Mouse (Mus musculus): ENCODE measurements around the gene Asl. TPM values are rescaled to one million over a fixed set of nuclear protein-coding genes. Genes with fewer than 3 reads are reported as not detected.

Asl gene
- polyA plus RNA-seq, 1 experiment, result 16.5 TPM

DNA sequence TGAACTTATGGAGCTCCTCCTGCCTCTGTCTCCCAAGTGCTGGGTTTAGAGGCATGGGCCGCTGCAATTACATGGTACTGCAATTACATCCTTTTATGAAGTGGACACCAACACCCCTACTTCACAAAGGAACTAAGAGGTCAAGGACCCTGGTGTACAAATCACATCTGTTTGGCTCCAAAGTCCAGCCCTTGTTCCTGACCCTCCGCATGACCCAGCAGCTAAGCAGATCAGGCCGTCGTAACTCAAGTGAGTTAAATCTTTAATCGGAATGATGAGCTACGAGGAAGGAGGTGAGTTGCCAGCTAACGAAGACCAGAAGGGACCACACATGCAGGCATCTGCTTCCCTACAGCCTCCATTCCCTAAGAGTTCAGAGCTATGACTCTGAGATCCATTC is 6.7 kb downstream of the Asl start:
- H3K36me3 ChIP-seq (ENCODE audit: control insufficient read depth, insufficient read depth, low read length), result no peaks in the 10 kb centered on the region; the same call in 1 of the 2 replicates
- TF ChIP-seq POLR2A (IDR thresholded peaks at IDR 0.05; ENCODE audit: control insufficient read depth, low read depth, low read length) (no peak), CTCF (IDR thresholded peaks at IDR 0.05; ENCODE audit: control insufficient read depth, insufficient read depth, insufficient replicate concordance, low read depth, low read length) (no peak)
- no peaks in the 10 kb centered on the region for H3K27me3 ChIP-seq (ENCODE audit: control insufficient read depth, insufficient read depth, low read length)
- peaks cover 12% of the 10 kb centered on the region for H3K4me1 ChIP-seq (ENCODE audit: control insufficient read depth, insufficient read depth, low read length)
- no peak overlapping the region; the same call in 1 of the 2 replicates for H3K4me3 ChIP-seq (ENCODE audit: control insufficient read depth, low read depth, low read length)
- peak overlapping the region; percentile 52 for H3K27ac ChIP-seq (ENCODE audit: control insufficient read depth, insufficient read depth, low read depth, low read length)

DNA sequence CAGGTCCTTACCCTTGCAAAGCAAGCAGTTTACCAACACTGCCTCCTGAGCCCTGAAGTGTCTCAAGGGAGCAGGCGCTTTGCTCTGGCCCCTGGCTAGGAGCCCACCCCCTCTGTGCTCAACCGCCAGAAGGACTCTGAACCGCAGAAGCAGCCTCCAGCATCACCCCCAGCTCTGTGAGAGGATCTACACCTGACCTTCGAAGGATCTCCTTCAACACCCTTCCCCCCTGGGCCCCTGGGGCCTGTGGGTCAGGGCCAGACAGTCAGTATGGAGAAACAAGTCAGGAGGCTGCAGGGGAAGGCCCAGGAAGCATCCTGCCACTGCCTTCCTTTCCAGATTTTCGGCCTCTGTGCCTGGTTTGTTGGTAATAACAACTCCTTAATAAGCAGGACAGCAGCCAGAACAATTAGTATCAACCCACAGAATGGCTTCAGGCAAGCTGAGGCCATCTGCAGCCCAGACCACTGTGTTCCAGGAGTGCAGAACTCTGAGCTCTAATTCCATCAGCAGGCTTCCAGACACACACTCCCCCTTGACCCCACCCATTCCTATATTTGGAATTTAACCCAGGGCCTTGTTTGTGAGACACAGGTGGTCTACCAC is 7.6 kb downstream of the Asl start:
- TF ChIP-seq CTCF (IDR thresholded peaks at IDR 0.05; ENCODE audit: control insufficient read depth, insufficient read depth, insufficient replicate concordance, low read depth, low read length), result no peak
- TF ChIP-seq POLR2A (IDR thresholded peaks at IDR 0.05; ENCODE audit: control insufficient read depth, low read depth, low read length), result no peak
- Histone ChIP-seq H3K27ac (ENCODE audit: control insufficient read depth, insufficient read depth, low read depth, low read length) (peak overlapping the region; percentile 75), H3K4me3 (ENCODE audit: control insufficient read depth, low read depth, low read length) (no peak overlapping the region), H3K27me3 (ENCODE audit: control insufficient read depth, insufficient read depth, low read length) (no peaks in the 10 kb centered on the region), H3K4me1 (ENCODE audit: control insufficient read depth, insufficient read depth, low read length) (peaks cover 12% of the 10 kb centered on the region), H3K36me3 (ENCODE audit: control insufficient read depth, insufficient read depth, low read length) (no peaks in the 10 kb centered on the region; the same call in 1 of the 2 replicates)

DNA sequence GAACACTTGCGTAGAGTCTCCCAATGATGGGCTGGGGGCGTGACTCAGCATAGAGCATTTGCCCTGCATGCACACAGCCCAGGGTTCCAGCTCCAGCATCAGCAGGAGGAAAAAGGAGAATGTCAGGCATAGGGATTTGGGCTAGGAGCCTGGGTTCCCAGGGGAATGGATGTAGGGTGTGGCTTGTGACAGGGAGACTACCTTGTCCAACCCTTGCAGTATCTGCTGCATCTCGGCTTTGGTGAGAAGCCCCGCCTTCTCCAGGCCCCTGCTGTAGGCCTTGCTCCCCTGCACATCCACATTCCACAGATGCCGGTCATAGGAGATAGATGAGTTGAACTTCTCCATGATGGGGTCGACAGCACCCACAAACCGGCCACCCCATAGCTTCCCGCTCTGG is 9.6 kb downstream of the Asl start:
- Histone ChIP-seq H3K36me3 (ENCODE audit: control insufficient read depth, insufficient read depth, low read length) (no peaks in the 10 kb centered on the region; the same call in 1 of the 2 replicates), H3K4me3 (ENCODE audit: control insufficient read depth, low read depth, low read length) (no peak overlapping the region), H3K27me3 (ENCODE audit: control insufficient read depth, insufficient read depth, low read length) (no peaks in the 10 kb centered on the region), H3K27ac (ENCODE audit: control insufficient read depth, insufficient read depth, low read depth, low read length) (no peak overlapping the region), H3K4me1 (ENCODE audit: control insufficient read depth, insufficient read depth, low read length) (peaks cover 12% of the 10 kb centered on the region)
- TF ChIP-seq CTCF (IDR thresholded peaks at IDR 0.05; ENCODE audit: control insufficient read depth, insufficient read depth, insufficient replicate concordance, low read depth, low read length) (no peak), POLR2A (IDR thresholded peaks at IDR 0.05; ENCODE audit: control insufficient read depth, low read depth, low read length) (no peak)

DNA sequence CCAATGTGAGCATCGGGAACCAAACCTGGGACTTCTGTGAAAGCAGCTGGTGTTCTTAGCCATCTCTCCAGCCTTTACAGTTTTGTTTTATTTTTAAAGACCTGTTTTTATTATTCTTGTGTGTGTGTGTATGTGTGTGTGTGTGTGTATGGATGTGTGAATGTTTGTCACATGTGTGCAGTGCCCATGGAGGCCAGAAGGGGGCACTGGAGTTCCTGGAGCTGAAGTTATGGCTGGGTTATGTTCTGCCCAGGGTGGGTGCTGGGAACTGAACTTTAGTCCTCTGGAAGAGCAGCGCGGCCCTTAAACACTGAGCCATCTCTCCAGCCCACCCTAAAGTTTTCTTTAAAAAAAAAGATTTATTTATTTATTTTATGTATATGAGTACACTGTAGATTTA is 13.9 kb downstream of the Asl start:
- no peak overlapping the region for H3K4me3 ChIP-seq (ENCODE audit: control insufficient read depth, low read depth, low read length)
- no peaks in the 10 kb centered on the region; the same call in 1 of the 2 replicates for H3K4me1 ChIP-seq (ENCODE audit: control insufficient read depth, insufficient read depth, low read length)
- no peaks in the 10 kb centered on the region; the same call in 1 of the 2 replicates for H3K36me3 ChIP-seq (ENCODE audit: control insufficient read depth, insufficient read depth, low read length)
- no peak overlapping the region for H3K27ac ChIP-seq (ENCODE audit: control insufficient read depth, insufficient read depth, low read depth, low read length)
- no peaks in the 10 kb centered on the region for H3K27me3 ChIP-seq (ENCODE audit: control insufficient read depth, insufficient read depth, low read length)
- TF ChIP-seq CTCF (IDR thresholded peaks at IDR 0.05; ENCODE audit: control insufficient read depth, insufficient read depth, insufficient replicate concordance, low read depth, low read length), result peak; percentile 61; the same call in 1 of the 2 replicates
- no peak for TF ChIP-seq POLR2A (IDR thresholded peaks at IDR 0.05; ENCODE audit: control insufficient read depth, low read depth, low read length)

DNA sequence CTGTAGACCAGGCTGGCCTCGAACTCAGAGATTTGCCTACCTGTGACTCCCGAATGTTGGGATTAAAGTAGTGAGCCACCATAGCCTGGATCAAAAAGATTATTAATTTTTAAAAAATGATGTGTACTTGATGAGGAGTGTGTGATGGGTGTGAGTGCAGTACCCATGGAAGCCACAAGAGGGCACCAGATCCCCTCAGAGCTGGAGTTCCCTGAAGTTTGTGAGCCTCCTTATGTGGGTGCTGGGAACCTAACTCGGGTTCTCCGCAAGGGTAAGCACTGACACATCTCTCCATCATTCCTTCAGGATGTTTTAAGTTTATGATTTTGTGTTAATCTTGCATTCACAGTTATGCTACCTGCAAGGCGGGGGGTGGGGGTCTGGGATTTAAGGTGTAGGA is 18.1 kb downstream of the Asl start:
- TF ChIP-seq POLR2A (IDR thresholded peaks at IDR 0.05; ENCODE audit: control insufficient read depth, low read depth, low read length), result no peak
- TF ChIP-seq CTCF (IDR thresholded peaks at IDR 0.05; ENCODE audit: control insufficient read depth, insufficient read depth, insufficient replicate concordance, low read depth, low read length), result peak; percentile 83
- no peak overlapping the region for H3K4me3 ChIP-seq (ENCODE audit: control insufficient read depth, low read depth, low read length)
- no peaks in the 10 kb centered on the region for H3K36me3 ChIP-seq (ENCODE audit: control insufficient read depth, insufficient read depth, low read length)
- no peaks in the 10 kb centered on the region for H3K27me3 ChIP-seq (ENCODE audit: control insufficient read depth, insufficient read depth, low read length)
- no peaks in the 10 kb centered on the region for H3K4me1 ChIP-seq (ENCODE audit: control insufficient read depth, insufficient read depth, low read length)
- H3K27ac ChIP-seq (ENCODE audit: control insufficient read depth, insufficient read depth, low read depth, low read length), result no peak overlapping the region

DNA sequence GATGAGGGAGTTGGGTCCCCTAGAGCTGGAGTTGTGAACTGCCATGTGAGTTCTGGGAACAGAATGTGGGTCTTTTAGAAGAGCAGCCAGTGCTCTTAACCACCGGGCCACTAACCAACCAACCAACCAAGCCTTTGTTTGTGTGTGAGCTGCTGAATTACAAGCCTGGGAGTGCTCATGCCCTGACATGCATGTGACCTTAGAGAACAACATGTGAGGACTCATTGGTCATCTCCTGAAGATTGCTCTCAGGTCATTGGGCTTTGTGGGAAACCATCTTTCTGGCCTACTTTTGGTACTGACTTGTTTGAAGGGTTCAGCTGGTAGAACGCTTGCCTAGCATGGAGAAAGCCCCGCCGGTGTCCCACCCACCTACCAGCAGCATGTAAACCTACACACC is 19.3 kb downstream of the Asl start:
- Histone ChIP-seq H3K36me3 (ENCODE audit: control insufficient read depth, insufficient read depth, low read length) (no peaks in the 10 kb centered on the region), H3K27ac (ENCODE audit: control insufficient read depth, insufficient read depth, low read depth, low read length) (no peak overlapping the region), H3K4me3 (ENCODE audit: control insufficient read depth, low read depth, low read length) (no peak overlapping the region), H3K4me1 (ENCODE audit: control insufficient read depth, insufficient read depth, low read length) (no peaks in the 10 kb centered on the region), H3K27me3 (ENCODE audit: control insufficient read depth, insufficient read depth, low read length) (no peaks in the 10 kb centered on the region)
- no peak for TF ChIP-seq POLR2A (IDR thresholded peaks at IDR 0.05; ENCODE audit: control insufficient read depth, low read depth, low read length)
- TF ChIP-seq CTCF (IDR thresholded peaks at IDR 0.05; ENCODE audit: control insufficient read depth, insufficient read depth, insufficient replicate concordance, low read depth, low read length), result no peak

DNA sequence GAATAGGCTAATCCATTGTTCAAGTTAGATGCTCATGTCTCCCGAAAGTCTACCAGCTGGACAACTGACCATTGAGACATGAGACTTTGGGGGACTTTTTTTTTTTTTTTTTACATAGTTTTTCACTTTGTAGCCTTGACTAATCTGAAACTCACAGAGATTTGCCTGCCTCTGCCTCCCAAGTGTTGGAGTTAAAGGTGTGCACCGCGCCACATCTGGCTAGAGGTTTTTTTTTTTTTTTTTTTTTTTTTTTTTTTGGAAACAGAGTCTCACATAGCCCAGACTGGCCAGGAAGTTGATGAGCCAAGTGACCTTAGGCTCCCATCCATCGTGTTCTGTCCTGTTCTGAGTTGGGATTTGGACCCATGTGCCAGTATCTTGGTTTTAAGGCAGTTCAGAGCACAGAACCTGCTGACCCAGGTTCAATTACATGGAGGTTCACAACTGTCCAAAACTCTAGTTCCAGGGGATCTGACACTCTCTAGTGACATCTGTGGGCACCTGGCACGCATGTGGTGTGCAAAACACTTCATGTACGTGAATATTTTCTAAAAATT is 20.9 kb downstream of the Asl start:
- no peak overlapping the region for H3K4me3 ChIP-seq (ENCODE audit: control insufficient read depth, low read depth, low read length)
- H3K36me3 ChIP-seq (ENCODE audit: control insufficient read depth, insufficient read depth, low read length), result no peaks in the 10 kb centered on the region
- H3K4me1 ChIP-seq (ENCODE audit: control insufficient read depth, insufficient read depth, low read length), result peaks cover 3% of the 10 kb centered on the region
- no peak overlapping the region for H3K27ac ChIP-seq (ENCODE audit: control insufficient read depth, insufficient read depth, low read depth, low read length)
- TF ChIP-seq POLR2A (IDR thresholded peaks at IDR 0.05; ENCODE audit: control insufficient read depth, low read depth, low read length) (no peak), CTCF (IDR thresholded peaks at IDR 0.05; ENCODE audit: control insufficient read depth, insufficient read depth, insufficient replicate concordance, low read depth, low read length) (no peak)
- H3K27me3 ChIP-seq (ENCODE audit: control insufficient read depth, insufficient read depth, low read length), result 0 out of 2 replicates have a peak, but pooled peaks cover under 1% of the 10 kb centered on the region
